Mouse (Mus musculus) fibroblast of lung, adult 2 months (primary cell): ENCODE results near the gene Ctsf.
A peak's percentile ranks its signal among the peaks of the same experiment; 100 is the strongest.
"Not testable (repeated sequence)": the region's sequence is repeated elsewhere in the genome, so short reads cannot be mapped to it uniquely, and the experiment has no call there.

Experiments
- DNase-seq: peaks from one replicate; pipeline ENCODE4 v3.0.0-alpha.2; 2011; ENCODE audit warnings: low read depth

Gene Ctsf

DNA sequence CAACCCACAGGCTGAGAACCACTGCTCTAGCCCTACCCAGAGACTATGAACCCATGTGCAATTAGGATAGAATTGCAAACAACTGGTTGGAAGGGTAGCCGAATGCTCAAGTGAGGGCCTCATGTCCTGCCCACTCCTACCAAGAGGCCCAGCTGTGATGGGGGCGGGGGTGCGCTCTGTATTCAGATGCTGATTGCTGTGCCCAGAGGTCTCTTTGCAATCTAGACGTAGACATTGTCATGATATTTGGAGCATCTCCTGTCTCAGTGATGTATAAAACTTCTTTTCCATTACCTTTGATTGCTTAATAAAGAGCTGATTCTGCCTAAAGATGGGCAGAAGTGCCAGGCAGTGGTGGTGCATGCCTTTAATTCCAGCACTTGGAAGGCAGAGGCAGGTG lies 5.1 kb upstream of the Ctsf start:
- DNase-seq, result no peak

DNA sequence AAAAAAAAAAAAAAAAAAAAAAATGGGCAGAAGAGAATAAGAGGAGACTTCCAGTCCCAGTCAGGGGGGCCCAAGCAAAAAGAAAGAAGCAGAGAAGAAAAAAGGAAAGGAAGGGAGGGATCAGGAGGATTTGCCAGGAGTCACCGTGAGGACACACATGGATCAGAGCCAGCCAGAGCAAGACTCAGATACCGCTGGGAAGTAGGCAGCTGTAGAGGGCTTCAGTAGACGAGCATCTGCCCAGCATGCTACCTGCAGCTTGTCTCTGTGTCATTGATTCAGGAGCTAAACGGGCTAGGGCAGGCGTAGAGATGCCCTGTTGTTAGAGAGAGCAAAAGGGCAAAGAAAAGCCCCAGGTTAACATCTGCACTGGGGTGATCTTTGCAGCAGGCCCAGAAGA lies 4.6 kb upstream of the Ctsf start:
- DNase-seq, result no peak

DNA sequence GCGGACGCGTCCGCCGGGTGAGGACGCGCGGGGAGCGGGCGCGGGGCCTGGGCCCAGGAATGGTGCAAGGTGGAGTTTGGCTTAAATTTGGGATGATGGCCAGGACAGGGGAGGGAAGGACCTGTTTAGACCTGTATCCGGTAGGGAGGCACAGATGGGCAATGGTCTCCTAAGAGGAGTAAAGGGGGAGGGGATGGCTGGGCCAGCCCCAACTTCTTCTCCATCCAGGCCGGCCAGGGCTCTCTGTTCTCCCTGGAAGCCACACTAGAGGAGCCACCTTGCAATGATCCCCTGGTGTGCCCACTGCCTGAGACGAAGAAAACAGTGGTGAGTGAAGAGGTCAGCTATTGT lies 515 bp downstream of the Ctsf start:
- no peak for DNase-seq

DNA sequence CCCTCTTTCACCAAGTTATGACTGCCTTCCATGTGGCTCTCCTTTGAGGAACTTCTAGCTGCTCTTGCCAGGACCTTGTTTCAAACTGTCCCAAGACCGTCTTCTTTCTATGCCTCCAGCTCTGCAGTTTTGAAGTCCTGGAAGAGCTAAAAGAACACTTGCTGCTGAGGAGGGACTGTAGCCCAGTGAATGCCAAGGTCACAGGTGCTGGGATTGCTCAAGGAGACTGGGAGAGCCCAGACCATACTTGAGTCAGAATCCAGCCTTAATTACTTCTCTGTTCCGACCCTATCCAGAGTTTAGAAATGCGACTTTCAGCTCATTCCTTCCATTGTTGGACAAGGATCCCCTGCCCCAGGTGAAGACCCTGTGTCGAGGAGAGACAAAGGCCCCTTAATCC lies 1.0 kb downstream of the Ctsf start:
- DNase-seq, result no peak

DNA sequence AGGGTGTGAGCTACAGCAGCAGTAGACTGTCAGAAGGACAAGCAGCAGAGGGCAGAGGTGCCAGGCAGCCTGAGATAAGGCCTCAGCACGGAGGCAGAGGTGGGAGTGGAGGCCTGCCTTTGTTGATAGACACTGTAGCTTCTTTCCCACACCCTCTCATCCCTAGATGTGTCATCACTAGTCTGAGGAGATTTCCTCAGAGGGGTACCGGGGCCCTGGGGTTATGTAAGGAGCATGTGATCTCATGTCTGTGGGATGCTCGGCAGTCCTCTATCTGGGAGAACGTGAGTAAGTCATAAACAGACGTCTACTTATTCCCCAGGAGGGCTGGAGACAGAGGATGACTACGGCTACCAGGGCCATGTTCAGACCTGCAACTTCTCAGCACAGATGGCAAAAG lies 4.2 kb downstream of the Ctsf start:
- no peak for DNase-seq

DNA sequence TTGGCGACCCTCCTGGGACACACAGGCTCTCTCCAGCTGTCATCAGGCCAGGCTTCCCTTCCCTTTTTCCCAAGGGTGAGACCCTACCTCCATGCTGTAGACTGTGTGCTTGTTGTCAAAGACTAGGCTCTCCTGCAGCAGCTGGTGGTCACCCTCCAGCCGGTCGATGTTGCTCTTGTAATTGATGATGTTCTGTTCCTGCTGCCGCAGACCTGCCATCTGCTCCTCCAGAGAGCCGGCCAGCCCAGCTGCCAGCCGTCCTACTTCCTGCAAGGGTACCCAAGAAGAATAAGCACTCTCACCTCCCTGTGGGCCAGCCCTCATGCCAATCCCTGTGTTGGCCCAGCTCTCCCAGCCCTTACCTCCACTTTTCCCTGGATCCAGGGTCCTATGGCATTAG lies 8.1 kb downstream of the Ctsf start:
- no peak for DNase-seq

DNA sequence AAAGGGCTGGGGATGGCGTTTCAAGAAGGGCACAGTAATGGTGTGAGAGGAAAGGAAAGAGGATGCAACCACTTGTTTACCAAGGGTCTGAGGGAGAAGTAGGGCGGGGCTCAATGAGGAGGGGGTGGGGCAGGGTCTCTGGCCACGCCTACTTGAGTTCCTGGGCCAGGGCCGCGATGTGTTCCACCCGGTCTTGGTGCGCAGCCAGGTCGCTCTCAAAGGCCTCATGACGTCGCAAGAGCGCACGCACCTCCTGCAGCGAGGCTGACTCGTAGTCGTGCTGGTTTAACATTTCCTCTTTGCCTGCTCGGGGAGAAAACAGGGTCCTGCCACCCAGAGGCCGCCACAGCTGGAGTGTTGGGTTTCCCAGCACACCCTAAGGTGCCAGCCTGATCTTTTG lies 10.2 kb downstream of the Ctsf start:
- no peak for DNase-seq

DNA sequence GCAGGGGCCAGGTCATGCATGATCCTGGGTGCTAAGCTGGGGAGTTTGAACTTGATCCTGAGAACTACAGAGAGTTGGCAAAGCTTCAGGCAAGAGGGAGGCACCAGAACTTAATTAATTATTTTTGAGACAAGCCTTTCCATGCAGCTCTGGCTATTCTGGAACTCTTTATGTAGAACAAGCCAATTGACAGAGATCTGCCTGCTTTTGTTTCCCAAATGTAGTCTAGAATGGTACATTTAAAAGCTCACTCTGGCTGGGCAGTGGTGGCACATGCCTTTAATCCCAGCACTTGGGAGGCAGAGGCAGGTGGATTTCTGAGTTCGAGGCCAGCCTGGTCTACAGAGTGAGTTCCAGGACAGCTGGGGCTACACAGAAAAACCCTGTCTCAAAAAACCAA lies 19.7 kb downstream of the Ctsf start:
- DNase-seq, result not testable (repeated sequence)

DNA sequence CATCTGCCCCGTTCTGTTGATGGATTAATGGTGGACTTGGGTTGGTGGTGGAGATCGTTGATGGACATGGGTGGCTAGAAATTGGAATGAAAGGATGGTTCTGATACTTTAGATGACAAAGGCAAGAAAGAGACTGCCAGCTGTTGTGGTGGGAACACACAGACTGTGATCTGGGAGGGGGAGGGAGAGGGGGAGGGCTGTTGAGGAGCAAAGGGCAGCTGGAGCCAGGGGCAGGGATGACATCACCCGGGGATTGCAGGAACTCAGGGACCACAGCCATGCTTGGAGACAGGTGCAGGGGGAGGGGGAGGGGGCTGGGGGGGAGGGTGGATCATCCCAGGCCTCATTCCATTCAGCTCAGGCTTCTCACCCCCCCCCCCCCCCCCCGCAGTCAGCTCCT lies 21.3 kb downstream of the Ctsf start:
- DNase-seq, result no peak

DNA sequence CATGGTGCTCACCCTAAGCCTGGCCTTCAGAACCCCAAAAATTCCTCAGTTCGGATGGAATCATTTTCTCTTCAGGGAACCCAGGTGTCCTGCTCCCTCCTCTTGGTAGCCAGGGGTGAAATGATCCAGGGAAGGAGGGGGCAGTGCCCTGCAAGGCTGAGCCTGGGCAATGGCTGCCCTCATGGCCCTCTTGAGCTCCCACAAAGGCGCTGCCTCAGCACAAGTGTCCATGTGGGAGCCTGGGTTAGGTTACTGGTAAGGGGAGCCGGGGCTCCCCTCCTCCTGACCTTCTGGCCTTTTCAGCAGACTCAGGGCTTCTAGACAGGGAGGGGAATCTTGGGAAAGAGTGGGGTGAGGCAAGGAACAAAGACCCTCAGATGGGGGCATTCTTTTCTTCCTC lies 21.8 kb downstream of the Ctsf start:
- no peak for DNase-seq

DNA sequence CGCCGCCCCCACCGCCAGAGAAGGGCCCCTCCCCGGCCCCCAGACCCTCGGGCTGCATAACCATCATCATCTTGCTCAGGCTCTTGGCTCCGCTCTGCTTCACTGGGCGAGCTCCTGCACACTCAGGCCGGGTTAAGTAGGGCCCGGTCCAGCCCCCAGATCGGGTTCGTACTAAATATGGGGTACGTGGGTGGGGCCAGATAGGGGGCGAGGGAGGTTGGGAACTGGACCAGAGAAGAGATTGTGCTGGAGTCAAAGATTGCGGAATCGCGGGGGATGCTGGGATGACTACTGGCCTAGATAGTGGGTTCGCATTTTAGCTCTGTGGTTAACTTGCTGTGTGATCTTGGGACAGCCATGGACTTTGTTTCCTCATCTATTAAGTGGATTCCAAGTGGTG lies 22.9 kb downstream of the Ctsf start, which contains the start of gene Actn3:
Gene Actn3, minus strand, starts transcription at position 125 of the 400 bp plus-strand sequence.
- DNase-seq, result no peak

DNA sequence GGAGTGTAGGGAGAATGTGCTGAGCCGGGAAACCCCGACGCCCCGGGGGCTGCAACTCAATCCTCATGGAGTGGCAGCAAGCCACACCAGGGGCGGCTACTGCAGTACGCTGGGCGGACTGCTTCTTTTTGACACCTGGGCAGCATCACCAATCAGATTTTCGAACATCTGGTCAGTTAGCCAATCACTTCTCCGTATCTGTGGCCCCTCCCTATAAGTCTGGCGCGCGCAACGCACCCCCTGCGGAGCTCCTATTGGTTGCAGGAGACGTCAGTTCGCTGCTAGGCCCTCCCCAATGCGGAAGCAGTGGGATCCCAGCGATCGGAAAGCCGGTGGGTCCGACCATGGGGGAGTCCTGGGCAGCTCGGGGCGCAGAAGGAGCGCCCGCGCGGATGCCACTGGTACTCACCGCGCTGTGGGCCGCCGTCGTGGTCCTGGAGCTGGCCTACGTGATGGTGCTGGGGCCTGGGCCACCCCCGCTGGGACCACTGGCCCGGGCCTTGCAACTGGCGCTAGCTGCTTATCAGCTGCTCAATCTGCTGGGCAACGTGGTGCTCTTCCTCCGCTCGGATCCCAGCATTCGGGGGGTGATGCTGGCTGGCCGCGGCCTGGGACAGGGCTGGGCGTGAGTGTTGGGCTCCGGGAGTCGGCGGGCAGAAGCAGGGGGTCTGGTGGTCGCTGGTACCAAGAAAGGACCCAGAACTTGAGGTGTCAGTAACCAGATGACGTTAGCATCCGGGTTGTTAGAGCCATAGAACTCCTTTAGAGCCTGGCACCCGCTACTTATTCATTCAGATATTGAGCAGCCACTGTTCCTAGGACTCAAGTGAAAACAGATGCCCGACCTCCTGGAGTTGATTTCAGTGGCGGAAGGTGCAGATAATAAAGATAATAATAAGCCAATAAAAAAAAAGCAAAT lies 23.7 kb downstream of the Ctsf start, which contains the start of gene Zdhhc24:
Gene Zdhhc24, plus strand, starts transcription at position 264 of the 919 bp plus-strand sequence.
- DNase-seq, result peak; percentile 88

DNA sequence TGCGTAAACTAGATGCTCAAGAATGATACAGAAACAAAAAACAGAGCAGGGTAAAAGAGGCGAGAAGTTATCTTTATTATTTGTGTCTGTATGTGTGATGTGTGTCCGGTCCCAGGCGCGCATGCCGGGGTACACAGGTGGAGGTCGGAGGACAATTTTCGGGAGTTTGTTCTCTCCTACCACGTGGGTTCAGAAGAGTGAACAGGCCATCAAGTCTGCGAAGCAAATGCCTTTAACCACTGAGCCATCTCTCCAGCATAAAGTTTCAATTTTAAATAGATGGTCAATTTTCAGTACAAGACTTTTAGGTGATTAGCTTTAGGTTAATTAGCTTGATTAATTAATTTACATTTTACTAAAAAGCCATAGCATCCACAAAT lies 24.4 kb downstream of the Ctsf start:
- no peak for DNase-seq

DNA sequence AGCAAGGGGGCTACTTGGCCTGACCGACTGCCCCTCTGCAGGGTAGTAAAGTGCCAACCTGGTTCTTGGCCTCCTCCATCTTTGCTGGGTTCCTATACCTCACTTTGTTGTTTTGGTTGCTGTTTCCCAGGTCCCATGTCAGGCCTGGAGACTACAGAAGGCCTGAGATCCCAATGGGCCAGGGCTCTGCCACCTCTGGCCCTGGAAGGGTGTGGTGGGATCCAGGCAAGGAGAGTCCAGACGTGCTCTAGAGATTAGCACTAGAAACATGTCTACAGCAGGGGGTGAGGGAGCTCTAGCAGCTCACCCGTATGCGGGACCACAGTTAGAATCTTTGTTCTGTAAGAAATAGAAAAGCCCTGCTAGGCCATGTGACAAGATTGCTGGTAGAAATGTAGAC lies 29.0 kb downstream of the Ctsf start:
- no peak for DNase-seq

DNA sequence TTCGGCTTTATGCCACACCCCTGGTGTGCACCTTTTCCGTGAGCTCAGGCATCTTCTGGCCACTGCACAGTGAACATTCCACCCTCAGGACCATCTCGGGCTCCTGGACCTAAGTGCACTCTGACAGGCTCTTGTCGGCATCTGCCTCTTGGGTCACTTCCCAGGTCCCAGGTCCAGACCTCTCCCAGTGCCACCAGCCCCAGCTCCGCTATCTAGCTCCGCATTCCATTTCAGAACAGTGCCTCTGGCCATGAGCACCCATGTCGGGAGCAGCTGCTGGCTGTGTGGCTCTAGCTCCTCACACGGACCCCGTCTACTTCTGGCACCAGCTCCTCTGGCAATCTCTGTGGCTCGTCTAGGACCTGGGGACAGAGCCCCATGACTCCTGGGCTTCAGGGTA lies 34.9 kb downstream of the Ctsf start:
- no peak for DNase-seq

DNA sequence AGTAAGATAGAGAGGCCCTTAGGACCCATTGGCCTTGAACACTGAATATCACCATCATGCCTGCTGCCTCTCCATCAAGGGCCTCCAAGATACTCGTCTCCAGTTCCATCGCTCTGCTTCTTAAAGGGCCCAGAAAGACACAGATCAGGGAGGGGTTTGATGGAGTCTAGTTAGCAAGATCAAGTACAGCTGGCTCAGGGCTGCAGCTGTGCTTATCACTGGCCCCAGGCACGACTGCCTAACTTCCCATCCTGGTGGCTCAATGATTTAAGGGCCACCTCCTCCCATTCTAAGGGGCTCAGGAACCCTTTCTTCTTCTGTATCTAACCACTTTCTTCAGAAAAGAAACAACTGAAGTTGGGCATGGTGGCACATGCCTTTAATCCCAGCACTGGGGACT lies 36.9 kb downstream of the Ctsf start:
- no peak for DNase-seq

DNA sequence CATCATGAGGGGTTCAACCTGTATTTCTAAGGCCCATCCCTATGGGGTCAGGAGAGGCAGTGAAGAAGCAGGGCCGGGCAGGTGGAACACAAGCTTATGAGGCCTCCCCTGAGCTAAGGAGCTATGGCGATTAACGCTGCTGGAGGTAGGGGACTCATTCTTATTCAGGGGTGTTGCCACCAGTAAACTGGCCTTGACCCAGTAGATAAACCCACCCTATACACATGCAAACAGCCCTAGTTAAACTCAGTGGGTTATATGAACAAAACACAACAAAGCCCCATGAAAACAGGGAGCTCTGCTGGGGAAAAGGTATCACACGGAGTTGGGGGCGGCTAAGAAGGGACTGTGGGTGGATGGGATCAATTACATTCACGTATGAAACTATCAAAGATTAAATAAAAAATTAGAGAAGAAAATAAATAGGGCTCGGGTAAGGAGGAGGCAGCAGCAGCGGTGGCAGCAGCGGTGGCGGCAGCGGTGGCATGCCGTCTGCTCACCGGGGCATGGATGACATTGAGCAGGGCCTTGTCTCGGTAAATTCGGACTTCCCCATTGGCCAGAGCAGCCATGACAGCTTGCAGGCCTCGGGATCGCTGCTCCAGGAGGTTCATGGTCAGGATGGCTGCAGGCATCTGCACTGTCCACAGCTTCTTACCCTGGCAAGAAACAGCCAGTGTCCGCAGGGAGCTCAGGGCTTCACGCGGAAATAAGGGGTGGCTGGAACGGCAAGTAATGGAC lies 42.0 kb downstream of the Ctsf start:
- no peak for DNase-seq

DNA sequence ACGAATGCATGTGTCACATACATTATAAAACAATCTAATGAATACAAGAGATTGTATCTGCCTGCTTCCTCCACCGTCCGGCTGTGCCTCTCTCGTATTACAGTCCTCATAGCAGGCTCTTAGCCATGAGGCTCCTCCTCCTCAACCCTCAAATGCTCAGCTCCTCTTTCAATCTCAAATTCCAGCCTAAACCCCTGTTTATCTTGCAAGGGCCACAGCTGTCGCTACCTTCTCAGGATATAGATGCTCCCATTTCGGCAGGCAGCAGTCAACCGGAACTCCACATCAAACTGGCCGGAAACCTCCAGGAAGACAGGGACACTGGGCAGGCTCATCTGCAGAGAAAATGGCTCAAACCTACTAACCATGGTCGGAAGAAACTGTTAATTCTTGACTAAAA lies 44.0 kb downstream of the Ctsf start:
- no peak for DNase-seq

DNA sequence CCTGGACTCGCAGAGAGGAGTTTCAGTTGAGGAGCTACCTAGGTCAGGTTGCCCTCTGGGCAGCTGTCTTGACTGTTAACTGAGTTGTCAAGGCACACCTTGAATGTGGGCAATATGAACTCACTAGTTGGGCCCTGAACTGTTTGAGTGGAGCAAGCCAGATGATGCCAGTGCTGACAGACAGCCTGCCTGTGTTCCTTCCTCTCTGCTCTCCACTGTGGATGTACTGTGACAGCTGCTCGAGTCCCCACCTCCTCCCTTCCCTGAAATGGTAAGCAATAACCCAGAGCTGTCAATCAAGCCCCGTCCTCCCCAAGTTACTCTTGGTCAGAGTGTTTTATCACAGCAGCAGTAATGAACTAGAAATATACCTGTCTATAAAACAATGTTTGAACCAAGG lies 45.0 kb downstream of the Ctsf start:
- no peak for DNase-seq

DNA sequence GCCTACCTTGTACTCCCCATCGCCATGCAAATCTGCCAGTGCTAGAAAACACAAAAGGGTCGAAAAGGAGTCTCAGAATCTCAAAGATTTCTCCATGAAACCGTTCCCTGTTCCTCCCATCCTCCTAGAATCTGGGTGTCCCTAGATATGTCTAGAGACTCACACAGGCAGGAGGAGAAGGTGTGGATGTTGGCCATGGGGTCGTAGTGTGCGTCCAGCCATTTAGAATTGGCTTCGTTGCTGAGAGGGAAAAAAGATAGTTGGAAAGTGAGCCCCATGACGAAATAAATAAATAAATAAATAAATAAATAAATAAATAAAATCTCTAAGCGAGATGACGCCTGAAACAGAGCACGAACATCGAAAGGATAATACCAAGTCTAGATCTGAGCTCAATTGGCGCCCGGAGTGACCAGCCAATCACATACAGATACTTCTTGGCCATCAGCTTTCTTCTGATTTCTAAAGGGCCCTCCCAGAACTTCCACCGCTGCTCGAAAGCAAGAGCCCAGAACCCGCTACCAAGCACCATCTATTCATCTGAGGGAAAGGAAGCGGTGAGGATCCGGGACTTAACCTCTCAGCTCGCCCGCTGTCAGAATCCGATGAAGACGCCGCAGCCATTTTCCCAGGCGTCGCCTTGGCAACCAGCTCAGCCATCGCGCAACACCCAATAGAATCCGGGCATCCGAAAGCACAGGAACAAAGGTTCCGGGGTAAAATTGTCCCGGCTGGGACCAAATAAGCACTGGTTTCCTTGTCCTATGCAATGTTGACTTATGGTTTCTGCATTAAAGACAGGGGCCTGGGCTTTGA lies 51.3 kb downstream of the Ctsf start, which contains the start of gene Bbs1:
Gene Bbs1, minus strand, starts transcription at position 650 of the 816 bp plus-strand sequence.
- DNase-seq, result peak; percentile 36

DNA sequence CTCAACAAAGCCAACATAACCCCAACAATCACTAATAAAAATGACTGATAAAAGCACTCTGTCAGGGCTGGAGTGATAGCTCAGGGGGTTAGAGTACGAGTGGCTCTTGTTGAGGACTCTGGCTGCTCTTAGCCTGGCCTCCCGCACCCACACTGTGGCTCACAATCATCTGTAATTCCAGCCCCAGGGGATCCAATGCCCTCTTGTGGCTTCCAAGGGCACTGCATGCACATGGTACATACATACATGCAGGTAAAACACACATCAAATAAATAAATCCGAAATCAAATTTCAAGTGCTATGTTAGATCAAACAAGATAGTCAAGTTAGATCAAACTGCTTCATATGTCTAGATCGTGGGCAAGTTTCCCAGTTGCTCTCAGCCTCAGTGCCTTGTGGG lies 53.2 kb downstream of the Ctsf start:
- DNase-seq, result no peak

DNA sequence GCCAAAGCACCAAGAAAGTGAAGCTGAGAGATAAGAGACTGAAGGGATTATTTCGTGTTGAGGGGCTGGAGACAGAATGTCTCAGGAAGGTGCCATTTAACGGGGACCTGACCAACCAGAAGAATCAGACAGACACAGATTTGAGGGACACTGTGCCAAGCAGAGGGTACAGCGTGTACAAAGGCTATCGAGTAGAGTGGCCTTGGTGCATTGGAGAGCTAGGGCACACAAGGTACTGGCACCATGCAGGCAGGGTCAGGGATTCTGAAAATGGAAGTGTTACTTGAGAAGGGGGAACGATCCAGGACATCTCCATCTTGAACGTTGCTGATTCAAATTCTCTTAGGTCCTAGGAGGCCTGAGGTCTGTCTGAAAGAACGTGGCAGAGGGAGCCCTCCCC lies 54.4 kb downstream of the Ctsf start:
- DNase-seq, result no peak
